Mouse (Mus musculus): ENCODE data around the gene Nfatc2. TPM values are rescaled to one million over a fixed set of nuclear protein-coding genes. Genes with fewer than 3 reads are reported as not detected.

Gene Nfatc2
- total RNA-seq, 2 experiments from 2014 or later, result 18.6 to 20.5 TPM

- DNase-seq (ENCODE audit: low spot score in 2 of 2), result no peak
These were observed 8.3 kb upstream of the Nfatc2 start for GRCm38 (mm10) chr2:168609653-168610248.

GRCm38 (mm10) chr2:168608125-168608564, 6.7 kb upstream of the Nfatc2 start:
- no peak for DNase-seq (ENCODE audit: low spot score in 2 of 2)

GRCm38 (mm10) chr2:168604655-168605070, 3.2 kb upstream of the Nfatc2 start:
- DNase-seq (ENCODE audit: low spot score in 2 of 2), result no peak

- DNase-seq (ENCODE audit: low spot score in 2 of 2), result no peak
These were observed 907 bp upstream of the Nfatc2 start for GRCm38 (mm10) chr2:168602387-168602741.

GRCm38 (mm10) chr2:168600750-168601490, 537 bp downstream of the Nfatc2 start:
- DNase-seq (ENCODE audit: low spot score in 2 of 2), result peak; percentile 53 to 73

GRCm38 (mm10) chr2:168595693-168596092, 5.8 kb downstream of the Nfatc2 start:
- DNase-seq (ENCODE audit: low spot score in 2 of 2), result no peak

- no peak for DNase-seq (ENCODE audit: low spot score in 2 of 2)
These were observed 7.8 kb downstream of the Nfatc2 start for GRCm38 (mm10) chr2:168593676-168594075.

GRCm38 (mm10) chr2:168593004-168593403, 8.5 kb downstream of the Nfatc2 start:
- no peak for DNase-seq (ENCODE audit: low spot score in 2 of 2)

- no peak for DNase-seq (ENCODE audit: low spot score in 2 of 2)
These were observed 10.4 kb downstream of the Nfatc2 start for GRCm38 (mm10) chr2:168591076-168591475.

GRCm38 (mm10) chr2:168590556-168590955, 10.9 kb downstream of the Nfatc2 start:
- no peak for DNase-seq (ENCODE audit: low spot score in 2 of 2)

- no peak for DNase-seq (ENCODE audit: low spot score in 2 of 2)
These were observed 11.3 kb downstream of the Nfatc2 start for GRCm38 (mm10) chr2:168590168-168590551.

GRCm38 (mm10) chr2:168589368-168590167, 11.9 kb downstream of the Nfatc2 start:
- DNase-seq (ENCODE audit: low spot score in 2 of 2), result no peak

GRCm38 (mm10) chr2:168588591-168589367, 12.7 kb downstream of the Nfatc2 start:
- peak; percentile 41 to 52 for DNase-seq (ENCODE audit: low spot score in 2 of 2)

- DNase-seq (ENCODE audit: low spot score in 2 of 2), result no peak
These were observed 14.3 kb downstream of the Nfatc2 start for GRCm38 (mm10) chr2:168587159-168587558.

- no peak for DNase-seq (ENCODE audit: low spot score in 2 of 2)
These were observed 14.9 kb downstream of the Nfatc2 start for GRCm38 (mm10) chr2:168586512-168586911.

GRCm38 (mm10) chr2:168584857-168585256, 16.6 kb downstream of the Nfatc2 start:
- no peak for DNase-seq (ENCODE audit: low spot score in 2 of 2)

- DNase-seq (ENCODE audit: low spot score in 2 of 2), result no peak
These were observed 17.0 kb downstream of the Nfatc2 start for GRCm38 (mm10) chr2:168584408-168584807.

- DNase-seq (ENCODE audit: low spot score in 2 of 2), result no peak
These were observed 18.4 kb downstream of the Nfatc2 start for GRCm38 (mm10) chr2:168583084-168583483.

- no peak for DNase-seq (ENCODE audit: low spot score in 2 of 2)
These were observed 20.1 kb downstream of the Nfatc2 start for GRCm38 (mm10) chr2:168581207-168581854.

GRCm38 (mm10) chr2:168580295-168580915, 21.1 kb downstream of the Nfatc2 start:
- no peak for DNase-seq (ENCODE audit: low spot score in 2 of 2)

Measured in layer of hippocampus, postnatal 10 days (tissue).